Mouse (Mus musculus): ENCODE results near the gene Epb41l5.

Gene Epb41l5

DNA sequence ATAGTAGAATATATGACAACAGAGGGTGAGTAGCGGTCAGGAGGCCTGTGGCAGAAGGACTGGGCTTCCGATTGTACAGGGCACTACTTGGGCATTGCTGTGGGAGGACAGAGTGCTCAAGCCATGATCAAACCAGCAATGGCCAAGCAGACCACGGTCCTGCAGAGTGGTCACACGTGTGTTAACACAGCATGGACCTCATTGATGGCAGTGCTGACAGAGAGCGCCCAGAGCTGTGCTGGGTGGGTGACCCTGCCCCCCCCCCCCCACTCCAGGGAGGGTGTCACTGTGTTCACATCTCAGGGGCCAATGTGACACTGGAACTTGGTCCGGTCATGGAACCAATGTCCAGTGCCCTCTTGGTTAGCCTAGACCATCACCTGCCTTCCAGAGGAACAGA is 116.6 kb downstream of the Epb41l5 start:
- no peak for DNase-seq

DNA sequence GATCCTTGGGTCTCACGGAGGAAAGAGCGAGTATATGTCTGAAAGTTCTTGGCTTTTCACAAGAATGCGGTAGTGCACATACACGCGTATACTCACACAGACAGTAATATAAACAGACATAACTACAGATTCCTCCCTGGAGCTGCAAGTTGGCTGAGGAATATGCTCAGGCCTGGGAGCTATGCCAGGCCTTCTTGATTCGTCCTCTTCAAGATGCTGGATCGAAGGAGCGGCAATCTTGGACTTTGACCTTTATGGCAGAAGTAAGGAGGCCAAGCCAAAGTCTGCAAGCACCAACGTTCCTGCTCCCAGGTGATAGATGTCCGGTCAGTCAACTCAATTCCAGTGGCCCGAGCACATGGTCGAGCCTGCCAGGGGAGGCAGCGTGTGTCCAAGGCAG is 117.9 kb downstream of the Epb41l5 start:
- no peak for DNase-seq

DNA sequence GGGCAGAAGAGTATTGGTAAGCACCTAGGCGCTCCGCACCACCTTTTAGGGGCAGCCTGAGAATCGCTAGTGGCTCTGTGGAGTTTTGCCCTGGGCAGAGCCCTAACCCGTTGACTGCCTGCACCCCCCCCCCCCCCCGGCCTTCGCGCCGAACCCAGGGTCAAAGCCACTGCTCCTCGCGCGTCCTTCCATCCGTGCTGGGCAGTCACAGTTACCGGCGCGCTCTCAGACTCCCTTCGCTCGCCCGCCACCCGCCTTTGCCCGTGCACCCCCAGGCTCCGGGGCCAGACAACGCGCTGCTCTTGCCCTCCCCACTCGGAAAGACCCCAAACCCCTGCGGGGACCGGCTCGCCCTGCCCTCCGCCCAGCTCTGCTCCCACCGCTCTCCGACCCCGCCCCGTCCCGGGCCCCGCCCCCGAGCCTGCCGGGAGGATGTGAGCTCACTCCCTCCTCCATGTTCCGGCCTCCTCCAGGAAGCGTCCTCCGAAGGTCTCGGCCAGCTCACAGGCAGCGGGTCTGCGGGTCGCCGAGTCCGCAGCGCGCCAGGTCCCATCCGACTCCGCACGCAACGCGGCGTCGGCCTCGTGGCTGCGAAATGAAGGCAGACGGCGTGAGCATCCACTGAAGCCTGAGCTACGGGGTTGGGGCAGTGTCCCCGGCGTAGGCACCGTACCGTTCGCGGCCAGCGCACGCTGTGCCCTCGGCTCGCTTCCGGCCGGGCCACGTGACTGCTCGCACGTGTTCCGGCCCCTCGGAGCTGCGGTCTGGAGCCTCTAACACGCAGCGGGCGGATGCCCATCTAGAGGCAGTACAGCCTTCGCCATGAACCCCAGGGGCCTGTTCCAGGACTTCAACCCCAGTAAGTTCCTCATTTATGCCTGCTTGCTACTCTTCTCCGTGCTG is 122.9 kb downstream of the Epb41l5 start, which contains the start of gene Tmem185b:
Tmem185b (plus strand) TSS at position 472 of the 903 bp plus-strand sequence.
- DNase-seq = peak; percentile 86

DNA sequence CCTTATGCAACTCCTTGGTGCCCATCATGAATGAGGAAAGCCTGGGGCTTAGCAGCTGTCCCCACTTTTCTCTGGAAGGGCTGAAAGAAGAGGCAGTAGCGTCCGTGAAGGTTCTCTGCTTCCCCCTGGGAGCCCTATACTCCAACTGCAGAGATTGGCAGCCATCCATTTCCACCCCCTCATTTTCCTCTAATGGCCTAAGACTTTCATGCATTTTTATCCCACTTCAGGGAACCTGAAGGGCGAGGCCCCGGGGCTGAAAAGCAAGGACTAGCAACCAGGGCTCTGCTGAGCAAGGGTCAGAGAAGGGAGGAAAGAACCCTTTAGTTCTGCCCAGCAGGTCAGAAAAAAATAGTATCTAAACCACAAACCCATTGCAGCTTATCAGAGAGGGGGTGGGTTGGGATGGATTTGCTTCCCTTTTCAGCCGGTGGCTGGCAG is 123.8 kb downstream of the Epb41l5 start:
- no peak for DNase-seq

GRCm38 (mm10) chr1:119523826-119524225 is 125.0 kb downstream of the Epb41l5 start:
- DNase-seq = no peak

DNA sequence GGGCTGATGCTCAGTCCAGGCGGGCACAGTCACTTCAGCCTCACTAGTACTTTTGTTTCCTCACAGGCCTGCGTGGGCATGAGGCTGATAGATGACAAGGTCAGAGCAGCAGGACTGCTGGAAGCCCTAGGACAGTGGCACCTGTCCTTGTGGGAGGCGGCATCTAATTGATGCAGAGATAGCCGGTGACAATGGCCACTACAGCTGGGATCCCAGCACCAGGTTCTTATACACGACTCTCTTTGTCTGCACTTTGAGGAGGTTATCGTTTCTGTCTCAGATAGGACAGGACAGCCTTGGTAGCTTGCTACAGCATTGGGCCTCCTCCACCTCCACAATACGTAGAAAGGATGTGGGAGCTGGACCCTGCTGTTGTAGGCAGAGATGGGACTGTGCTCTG is 125.4 kb downstream of the Epb41l5 start:
- DNase-seq = no peak

DNA sequence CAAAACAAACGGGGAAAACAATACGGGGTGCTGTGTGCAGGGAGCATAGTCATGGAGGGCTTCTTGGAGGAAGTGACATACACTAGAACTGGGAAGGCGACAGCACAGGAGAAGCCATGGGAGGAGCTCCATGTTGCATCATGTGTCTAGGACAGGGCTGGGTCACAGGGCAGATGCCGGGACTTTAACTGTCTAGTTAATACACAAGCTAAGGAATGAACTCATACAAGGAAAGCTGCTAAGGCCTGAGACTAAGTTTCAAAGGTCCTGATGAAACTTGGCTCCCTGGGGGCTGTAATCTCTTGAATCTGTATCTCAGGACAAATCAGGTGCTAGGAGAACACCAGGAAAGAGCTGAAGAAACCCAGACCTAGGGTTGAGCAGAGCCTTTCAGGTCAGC is 126.1 kb downstream of the Epb41l5 start:
- no peak for DNase-seq

GRCm38 (mm10) chr1:119521681-119522080 is 127.1 kb downstream of the Epb41l5 start:
- no peak for DNase-seq

GRCm38 (mm10) chr1:119521029-119521428 is 127.8 kb downstream of the Epb41l5 start:
- DNase-seq = no peak

DNA sequence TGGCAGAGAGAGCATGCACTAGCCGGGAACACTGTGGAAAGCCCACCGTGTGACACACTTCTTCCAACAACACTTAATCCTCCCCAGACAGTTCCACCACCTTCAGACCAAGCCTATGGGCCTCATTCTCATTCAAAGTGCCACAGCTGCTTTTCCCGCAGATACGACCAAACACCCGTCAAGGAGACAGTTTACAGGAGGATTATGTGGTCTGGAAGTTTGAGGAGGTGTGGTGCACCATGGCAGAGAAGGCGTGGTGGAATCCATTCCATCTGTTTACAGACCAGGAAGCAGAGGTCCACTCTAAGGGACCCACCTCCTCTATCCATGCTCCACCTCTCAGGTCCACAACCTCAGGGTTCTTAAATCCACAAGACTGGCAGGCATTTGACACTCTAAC is 129.5 kb downstream of the Epb41l5 start:
- no peak for DNase-seq

GRCm38 (mm10) chr1:119518786-119519185 is 130.0 kb downstream of the Epb41l5 start:
- DNase-seq = no peak

DNA sequence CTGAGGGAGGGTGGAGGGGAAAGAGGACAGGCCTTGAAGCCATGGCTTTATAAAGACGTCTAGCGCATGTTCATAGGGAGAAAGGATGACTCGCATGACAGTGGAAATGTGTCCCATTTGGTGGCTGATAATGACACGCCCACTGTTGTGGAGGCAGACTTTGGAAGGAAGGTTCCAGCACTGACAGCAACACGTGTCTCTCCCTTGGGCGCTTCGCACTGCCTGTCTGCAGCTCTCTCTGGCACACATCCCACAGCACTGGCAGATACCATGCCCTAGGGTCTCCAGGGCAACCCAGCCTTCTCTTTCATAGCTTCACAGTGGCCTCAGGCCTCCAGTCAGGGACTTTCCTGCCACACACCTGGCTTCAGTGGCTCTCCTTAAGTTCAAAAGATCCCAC is 130.7 kb downstream of the Epb41l5 start:
- DNase-seq = no peak

DNA sequence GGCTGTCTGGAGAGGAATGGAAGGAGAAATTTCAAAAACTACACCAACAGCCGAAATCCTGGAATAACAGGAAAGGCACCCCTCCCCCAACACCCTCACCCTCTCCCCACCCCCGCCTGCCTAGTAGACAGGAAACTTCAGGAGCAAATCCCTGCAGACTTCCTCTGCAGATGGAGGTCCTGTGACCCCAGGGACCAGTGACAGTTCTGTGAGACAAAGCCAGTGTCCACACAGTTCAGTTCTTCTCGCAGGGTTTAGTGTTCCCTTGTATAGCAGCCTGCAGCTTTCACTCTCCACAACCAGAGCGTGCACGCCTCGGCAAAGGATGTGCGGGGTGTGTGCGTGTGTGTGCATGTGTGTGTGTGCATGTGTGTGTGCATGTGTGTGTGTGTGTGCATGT is 137.9 kb downstream of the Epb41l5 start:
- no peak for DNase-seq

DNA sequence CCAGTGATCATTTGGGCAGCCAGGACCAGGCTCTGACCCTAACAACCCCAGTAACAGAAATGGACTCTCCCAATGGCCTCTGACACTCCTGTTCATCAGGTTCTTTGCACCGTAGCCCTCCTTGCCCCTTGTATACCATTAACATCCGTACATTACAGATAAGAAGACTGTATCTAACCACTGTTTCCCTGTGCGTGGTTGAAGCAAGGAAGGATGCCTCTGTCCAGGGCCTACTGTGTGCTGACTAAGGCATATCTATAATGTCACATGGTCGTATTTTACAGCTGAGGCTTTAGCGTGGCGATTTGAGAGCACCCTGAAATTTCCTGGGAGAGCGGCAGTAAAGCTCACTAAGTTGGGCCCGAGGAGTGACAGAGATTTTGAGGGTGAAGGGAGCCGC is 138.4 kb downstream of the Epb41l5 start:
- no peak for DNase-seq

DNA sequence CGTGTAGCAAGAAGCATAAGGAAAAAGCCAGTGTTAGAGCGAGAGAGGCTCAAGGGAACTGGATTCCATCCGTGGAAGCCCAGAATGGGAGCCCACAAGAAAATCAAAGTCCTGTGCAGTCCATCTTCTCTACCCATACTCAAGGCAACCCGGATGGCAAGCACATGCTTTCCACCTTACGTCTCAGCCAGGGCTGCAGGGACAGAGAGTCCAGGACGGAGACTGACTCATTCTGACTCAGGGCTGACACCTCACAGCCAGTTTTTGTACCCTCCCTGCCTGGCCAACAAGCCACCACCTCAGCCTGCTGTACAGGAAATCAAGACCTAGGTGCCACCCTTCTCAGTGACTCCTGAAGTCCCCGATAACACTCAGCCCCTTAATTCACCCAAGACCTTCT is 139.3 kb downstream of the Epb41l5 start:
- no peak for DNase-seq

- DNase-seq = no peak
Measured at GRCm38 (mm10) chr1:119508548-119508947, 140.3 kb downstream of the Epb41l5 start.

- no peak for DNase-seq
Measured at GRCm38 (mm10) chr1:119505951-119506350, 142.8 kb downstream of the Epb41l5 start.

GRCm38 (mm10) chr1:119504260-119505062 is 144.3 kb downstream of the Epb41l5 start, which contains the start of gene Ralb:
Gene Ralb, minus strand, starts transcription at chr1:119504794.
- peak; percentile 98 for DNase-seq

- DNase-seq = no peak
Measured at GRCm38 (mm10) chr1:119503808-119504207, 145.0 kb downstream of the Epb41l5 start.

GRCm38 (mm10) chr1:119503181-119503580 is 145.6 kb downstream of the Epb41l5 start:
- no peak for DNase-seq

DNA sequence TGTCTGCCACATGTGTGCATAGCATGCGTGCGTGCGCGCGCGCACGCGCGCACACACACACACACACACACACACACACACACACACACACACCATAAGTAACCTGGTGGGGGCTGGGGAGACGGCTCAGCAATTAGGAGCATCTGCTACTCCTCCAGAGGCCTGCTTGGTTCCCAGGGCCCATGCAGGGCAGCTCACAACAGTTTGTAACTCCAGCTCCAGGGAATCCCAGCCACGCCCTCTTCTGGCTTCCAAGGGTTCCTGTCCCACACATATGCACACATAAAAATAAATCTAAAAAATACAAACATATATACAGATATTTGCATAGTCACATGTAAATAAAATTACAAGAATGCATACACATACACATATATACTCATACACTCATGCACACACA is 146.1 kb downstream of the Epb41l5 start:
- no peak for DNase-seq

DNA sequence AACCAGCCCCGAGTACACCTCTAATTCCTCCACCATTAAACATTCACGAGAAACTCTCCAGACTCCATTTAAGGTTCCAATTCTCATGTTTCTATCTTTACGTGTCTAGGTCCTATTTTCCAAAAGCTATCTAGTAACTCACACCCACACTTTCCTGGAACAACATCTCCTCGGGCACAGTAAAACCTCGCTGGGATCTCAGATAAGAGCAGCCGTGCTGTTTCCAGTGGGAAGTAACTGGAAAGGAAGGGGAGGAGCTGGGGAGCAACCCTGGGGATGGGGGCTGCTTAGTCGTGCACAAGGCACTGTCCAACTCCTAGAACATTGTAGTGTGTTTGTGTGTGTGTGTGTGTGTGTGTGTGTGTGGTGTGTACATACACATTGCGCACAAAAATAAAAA is 146.9 kb downstream of the Epb41l5 start:
- no peak for DNase-seq

GRCm38 (mm10) chr1:119499456-119499855 is 149.3 kb downstream of the Epb41l5 start:
- DNase-seq = no peak

Measured in cerebellum, adult 9-10 months (tissue).